Mouse (Mus musculus) urinary bladder, postnatal 25 days (tissue): Measurements from ENCODE around the gene Lrrc28.

Experiments
- DNase-seq: peaks from one replicate; pipeline ENCODE4 v3.0.0; 2022; ENCODE audit warnings: low spot score

Gene Lrrc28

DNA sequence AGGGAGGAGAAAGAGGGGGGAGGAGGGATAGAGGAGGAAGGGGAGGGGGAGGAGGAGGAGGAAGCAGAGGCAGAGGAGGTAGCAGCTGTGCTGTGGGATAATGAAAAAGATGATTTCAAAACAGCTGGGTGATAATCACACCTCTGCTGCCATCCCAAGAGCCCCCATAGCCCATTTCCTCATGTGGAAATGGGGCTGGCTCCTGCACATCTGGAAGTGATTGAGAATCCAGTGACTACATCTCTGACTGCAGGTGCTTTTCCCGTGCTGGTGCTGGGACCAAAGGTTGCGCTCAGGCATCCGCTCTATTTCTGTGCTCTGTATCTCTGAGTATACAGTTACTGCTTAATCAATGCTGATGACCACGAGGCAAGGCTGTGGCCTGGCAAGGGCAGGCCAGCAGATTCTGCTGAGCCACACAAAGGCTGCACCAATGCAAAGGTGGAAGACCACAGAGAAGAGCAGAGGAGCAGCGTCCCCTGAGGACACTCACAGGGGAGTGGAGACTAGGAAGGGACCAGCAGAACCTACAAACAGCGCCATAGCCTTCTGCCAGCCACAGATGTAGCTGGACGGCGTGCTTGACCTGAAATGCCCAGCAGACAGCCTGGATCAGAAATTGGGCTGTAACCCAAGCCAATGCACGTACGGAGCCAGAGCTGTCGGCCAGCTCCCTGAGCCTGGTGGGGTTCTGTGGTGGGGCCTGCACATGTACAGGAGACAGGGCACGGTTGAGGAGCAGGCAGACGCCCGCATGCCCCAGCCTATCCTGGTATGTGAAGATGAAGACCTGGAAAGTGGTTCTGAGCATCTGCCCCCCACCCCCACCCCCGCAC lies 157.9 kb downstream of the Lrrc28 start:
- DNase-seq = no peak

DNA sequence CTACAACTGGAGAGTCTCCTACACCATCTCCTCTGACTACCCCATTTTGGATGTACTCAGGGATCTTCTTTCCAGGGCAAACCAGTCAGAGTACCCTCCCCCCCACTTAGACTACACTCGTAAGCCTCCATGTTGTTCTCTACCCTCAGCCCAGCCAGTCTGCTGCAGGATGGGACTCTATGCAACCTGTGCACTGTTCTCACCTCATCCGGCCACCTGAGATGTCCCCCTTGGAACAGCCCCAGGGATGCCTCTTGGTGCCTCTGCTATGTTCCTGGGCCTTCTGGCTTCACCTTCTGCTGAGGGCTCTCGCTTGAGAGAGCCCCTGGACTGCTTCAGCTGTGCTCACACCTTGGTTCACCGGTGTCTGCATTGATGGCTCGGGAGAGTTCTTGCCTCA lies 158.7 kb downstream of the Lrrc28 start:
- no peak for DNase-seq

DNA sequence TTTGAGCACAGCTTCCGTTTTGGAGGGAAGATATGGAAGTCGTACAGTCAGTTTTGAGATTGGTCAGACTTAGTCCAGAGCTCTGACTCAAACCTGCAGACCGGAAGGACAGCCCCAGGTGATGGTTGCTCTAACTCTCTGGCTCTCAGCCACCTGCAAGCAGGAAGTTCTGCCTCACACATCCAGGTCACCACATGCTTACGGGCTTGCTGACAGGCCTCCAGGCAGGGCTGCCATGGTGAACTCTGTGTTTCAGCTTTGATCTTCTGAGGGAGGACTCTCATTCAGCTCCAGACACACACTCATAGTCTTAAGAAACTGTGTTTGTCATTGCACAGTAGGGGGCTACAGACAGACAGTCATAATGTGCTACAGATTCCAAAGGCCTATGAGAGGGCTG lies 161.4 kb downstream of the Lrrc28 start:
- DNase-seq = no peak

GRCm38 (mm10) chr7:67479576-67480413 lies 165.3 kb downstream of the Lrrc28 start:
- DNase-seq = no peak

- DNase-seq = no peak
Measured at GRCm38 (mm10) chr7:67479168-67479567, 165.9 kb downstream of the Lrrc28 start.

DNA sequence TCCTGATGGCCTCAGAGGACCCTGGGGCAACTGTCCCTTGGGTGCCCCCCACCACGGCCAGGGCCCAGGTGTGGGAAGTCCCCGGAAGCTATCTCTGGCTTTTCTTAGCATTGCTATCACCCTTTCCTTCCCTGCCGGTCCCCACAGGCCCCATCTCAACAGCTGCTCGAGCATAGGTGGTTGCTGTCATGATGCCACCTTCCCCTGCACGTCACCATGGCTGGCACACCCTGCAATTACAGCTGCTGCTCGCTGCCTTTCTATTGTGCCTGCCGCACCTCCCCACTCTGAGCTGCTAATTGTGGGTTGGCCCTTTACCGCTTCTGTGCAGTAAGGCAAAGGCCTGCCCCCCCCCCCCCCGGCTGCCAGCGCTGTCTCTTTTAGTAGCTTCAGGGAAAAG lies 167.1 kb downstream of the Lrrc28 start:
- DNase-seq = no peak

GRCm38 (mm10) chr7:67471295-67471694 lies 173.8 kb downstream of the Lrrc28 start:
- DNase-seq = no peak

- DNase-seq = no peak
Measured at GRCm38 (mm10) chr7:67468802-67469408, 176.2 kb downstream of the Lrrc28 start.

DNA sequence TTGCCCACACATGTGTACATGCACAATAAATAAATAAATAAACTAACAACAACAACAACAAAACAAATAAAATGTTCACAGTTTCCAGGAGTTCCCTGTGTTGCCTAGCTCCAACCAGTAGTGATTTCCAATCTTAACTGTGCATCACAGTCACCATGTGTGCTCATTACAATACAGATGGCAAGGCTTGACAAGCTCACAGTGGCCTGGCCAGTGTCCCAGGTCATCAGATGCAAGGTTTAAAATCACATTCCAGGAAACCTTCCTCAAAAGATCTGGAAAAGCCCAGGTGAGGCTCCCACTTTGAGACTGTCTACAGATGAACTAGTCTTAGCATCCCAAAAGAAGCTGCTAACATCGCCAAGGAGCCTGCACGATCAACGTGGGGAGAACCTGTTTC lies 176.9 kb downstream of the Lrrc28 start:
- DNase-seq = no peak

DNA sequence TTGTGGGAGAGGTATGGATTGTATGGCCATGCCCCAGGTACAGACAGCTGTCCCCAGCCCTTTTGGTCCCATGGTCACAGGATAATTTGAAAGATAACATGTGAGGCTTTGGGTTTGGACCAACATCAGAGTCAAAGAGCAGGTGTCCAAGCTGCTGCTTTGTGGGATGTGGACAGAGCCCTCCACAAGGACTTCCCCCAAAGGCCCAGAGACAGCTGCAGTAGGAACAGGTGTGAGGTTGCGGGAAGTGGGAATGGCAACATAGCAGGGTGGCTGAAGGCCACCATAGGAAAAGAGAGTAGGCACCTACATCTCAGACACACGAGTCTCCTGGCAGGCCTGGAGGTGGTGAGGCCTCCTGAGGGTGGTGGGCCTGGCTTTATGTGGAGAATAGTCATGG lies 178.7 kb downstream of the Lrrc28 start:
- no peak for DNase-seq

DNA sequence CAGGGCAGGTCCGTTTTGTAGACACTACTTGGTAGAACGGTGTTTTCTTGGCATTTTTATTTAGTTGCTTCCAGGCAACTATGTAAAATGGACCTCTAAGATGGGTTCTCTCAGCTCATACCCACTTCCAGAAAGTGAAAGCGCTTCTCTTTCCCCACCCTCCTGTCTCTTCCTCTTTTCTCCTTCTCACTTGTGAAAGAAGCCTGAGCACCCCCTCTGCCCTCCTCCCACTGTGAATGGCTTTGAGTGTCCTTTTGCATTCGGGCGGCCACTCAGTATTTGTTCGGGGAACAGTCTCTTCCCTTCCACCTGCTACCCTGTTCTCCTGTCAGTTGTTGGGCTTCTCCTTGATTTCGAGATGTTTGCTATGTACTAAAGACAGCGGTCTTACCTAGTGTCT lies 180.4 kb downstream of the Lrrc28 start:
- no peak for DNase-seq

GRCm38 (mm10) chr7:67463565-67463964 lies 181.5 kb downstream of the Lrrc28 start:
- DNase-seq = no peak
